Mouse (Mus musculus) gastrocnemius, postnatal 25 days (tissue): ENCODE measurements around the gene Ctsf. TPM values are rescaled to one million over a fixed set of nuclear protein-coding genes. Genes with fewer than 3 reads are reported as not detected.

ENCODE experiments used
- total RNA-seq, 2 experiments: library from RNA; stranded (reverse); gene quantifications; 1 replicate in 1 of 2; 2 replicates in 1 of 2; pipeline ENCODE4 v1.2.3; 2021

The Ctsf gene
- total RNA-seq, 2 experiments from 2014 or later, result 28.4 to 41.6 TPM

Other genes starting within 250 kb of the Ctsf start
- 1 to 10 TPM; 1.4 to 1.5 TPM for gene Lrfn4, start 239.5 kb upstream of the Ctsf start, total RNA-seq
- 1 to 10 TPM; 3.9 to 6.5 TPM for gene Rce1, start 229.5 kb upstream of the Ctsf start, total RNA-seq
- gene Gm960, start 156.5 kb upstream of the Ctsf start, total RNA-seq, result not detected
- under 1 TPM; 0.08 to 0.31 TPM for gene Sptbn2, start 144.0 kb upstream of the Ctsf start, total RNA-seq
- 1 to 10 TPM; 1.9 to 2.1 TPM for gene Rbm4b, start 98.6 kb upstream of the Ctsf start, total RNA-seq
- 10 to 100 TPM; 27.9 to 31.1 TPM for gene Rbm4, start 61.2 kb upstream of the Ctsf start, total RNA-seq
- 1 to 10 TPM; 8.9 to 9.4 TPM for gene Gm21992, start 43.5 kb upstream of the Ctsf start, total RNA-seq
- 10 to 100 TPM; 11.1 to 11.2 TPM for gene Rbm14, start 43.5 kb upstream of the Ctsf start, total RNA-seq
- gene Ccs, start 15.8 kb upstream of the Ctsf start, total RNA-seq, result 10 to 100 TPM; 26.3 to 27.1 TPM
- gene Ccdc87, start 15.8 kb upstream of the Ctsf start, total RNA-seq, result not detected
- gene Actn3, start 22.8 kb downstream of the Ctsf start, total RNA-seq, result 1,000 to 10,000 TPM; 7,181 to 7,860 TPM
- 1 to 10 TPM; 2.4 to 2.8 TPM for gene Zdhhc24, start 23.5 kb downstream of the Ctsf start, total RNA-seq
- 1 to 10 TPM; 1.6 to 2.6 TPM for gene Bbs1, start 51.5 kb downstream of the Ctsf start, total RNA-seq
- gene Dpp3, start 73.2 kb downstream of the Ctsf start, total RNA-seq, result 10 to 100 TPM; 15.6 to 23.4 TPM
- gene Peli3, start 88.0 kb downstream of the Ctsf start, total RNA-seq, result 1 to 10 TPM in 1 of 2 experiments, under 1 TPM in 1; 0.87 to 1.2 TPM
- 10 to 100 TPM; 57.6 to 59.6 TPM for gene Mrpl11, start 107.0 kb downstream of the Ctsf start, total RNA-seq
- gene Npas4, start 135.2 kb downstream of the Ctsf start, total RNA-seq, result not detected
- 10 to 100 TPM in 1 of 2 experiments, 1 to 10 TPM in 1; 7.9 to 11.6 TPM for gene Slc29a2, start 168.7 kb downstream of the Ctsf start, total RNA-seq
- 10 to 100 TPM; 17.9 to 20.1 TPM for gene B4gat1, start 183.7 kb downstream of the Ctsf start, total RNA-seq
- gene AC124502.3, start 183.8 kb downstream of the Ctsf start, total RNA-seq, result 1 to 10 TPM in 1 of 2 experiments, under 1 TPM in 1; 0.26 to 1.4 TPM
- 10 to 100 TPM; 11.6 to 12.6 TPM for gene Brms1, start 186.2 kb downstream of the Ctsf start, total RNA-seq
- 1 to 10 TPM; 1.3 to 2.1 TPM for gene Rin1, start 195.4 kb downstream of the Ctsf start, total RNA-seq
- gene Cd248, start 212.9 kb downstream of the Ctsf start, total RNA-seq, result 10 to 100 TPM; 13.8 to 23.3 TPM
- not detected for gene Tmem151a, start 230.4 kb downstream of the Ctsf start, total RNA-seq
- 10 to 100 TPM; 38.1 to 47.5 TPM for gene Yif1a, start 233.4 kb downstream of the Ctsf start, total RNA-seq
- gene Cnih2, start 243.4 kb downstream of the Ctsf start, total RNA-seq, result not detected